Mouse (Mus musculus) heart, adult 8-10 months (tissue): Measurements from ENCODE around the gene Lmntd2. TPM values are rescaled to one million over a fixed set of nuclear protein-coding genes. Genes with fewer than 3 reads are reported as not detected.
"Not testable (repeated sequence)": the region's sequence is repeated elsewhere in the genome, so short reads cannot be mapped to it uniquely, and the experiment has no call there.

Source experiments
- DNase-seq: peaks from one replicate; pipeline ENCODE4 v3.0.0; 2022; ENCODE audit warnings: low spot score
- total RNA-seq, 4 experiments: library from RNA; stranded (reverse); gene quantifications; 2 replicates each; pipeline ENCODE4 v1.2.4; 2022

Lmntd2 gene
- not detected for total RNA-seq

- no peak for DNase-seq
These were observed at the start of gene Lmntd2 for GRCm38 (mm10) chr7:141213605-141214235. TSS of gene Lmntd2 (minus strand) at chr7:141214080.

- no peak for DNase-seq
These were observed 49.8 kb upstream of the Lmntd2 start for GRCm38 (mm10) chr7:141263640-141264039.

DNA sequence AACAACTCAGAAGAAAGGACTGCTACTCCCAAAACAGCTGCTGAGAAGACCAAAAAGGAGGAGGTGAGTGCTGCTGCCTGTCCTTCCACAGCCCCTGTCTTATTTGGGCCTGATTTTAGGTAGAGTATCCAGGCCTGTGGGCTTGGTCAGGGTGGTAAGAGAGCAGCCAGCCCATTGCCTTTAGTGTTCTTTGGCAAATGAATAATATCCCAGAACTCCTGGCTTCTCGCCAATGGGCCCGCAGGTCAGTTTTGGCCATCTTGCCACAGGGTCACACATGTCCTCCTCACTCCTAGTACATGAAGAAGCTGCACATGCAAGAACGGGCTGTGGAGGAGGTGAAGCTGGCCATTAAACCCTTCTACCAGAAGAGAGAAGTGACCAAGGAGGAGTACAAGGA, 47.6 kb upstream of the Lmntd2 start:
- DNase-seq, result no peak

- DNase-seq, result no peak
These were observed 42.3 kb upstream of the Lmntd2 start for GRCm38 (mm10) chr7:141256159-141256558.

DNA sequence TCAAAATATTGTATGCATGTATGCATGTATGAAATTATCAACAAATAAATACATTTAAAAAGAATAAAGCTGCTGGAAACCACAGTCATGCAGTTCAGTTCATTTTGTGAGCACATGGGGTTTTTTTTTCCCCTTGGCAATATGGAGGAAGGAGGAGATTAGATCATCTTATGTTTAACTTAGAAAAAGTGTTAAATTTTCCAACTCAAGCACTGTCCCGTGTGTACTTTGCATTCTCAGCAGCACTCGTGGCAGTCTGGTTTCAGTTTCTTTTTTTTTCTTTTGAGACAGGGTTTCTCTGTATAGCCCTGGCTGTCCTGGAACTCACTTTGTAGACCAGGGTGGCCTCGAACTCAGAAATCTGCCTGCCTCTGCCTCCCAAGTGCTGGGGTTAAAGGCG, 36.6 kb upstream of the Lmntd2 start:
- not testable (repeated sequence) for DNase-seq

- no peak for DNase-seq
These were observed 17.7 kb upstream of the Lmntd2 start for GRCm38 (mm10) chr7:141231551-141231950.

GRCm38 (mm10) chr7:141231111-141231510, 17.2 kb upstream of the Lmntd2 start:
- DNase-seq, result no peak

GRCm38 (mm10) chr7:141230570-141230969, 16.7 kb upstream of the Lmntd2 start:
- no peak for DNase-seq

- DNase-seq, result no peak
These were observed 15.8 kb upstream of the Lmntd2 start for GRCm38 (mm10) chr7:141229702-141230101.

DNA sequence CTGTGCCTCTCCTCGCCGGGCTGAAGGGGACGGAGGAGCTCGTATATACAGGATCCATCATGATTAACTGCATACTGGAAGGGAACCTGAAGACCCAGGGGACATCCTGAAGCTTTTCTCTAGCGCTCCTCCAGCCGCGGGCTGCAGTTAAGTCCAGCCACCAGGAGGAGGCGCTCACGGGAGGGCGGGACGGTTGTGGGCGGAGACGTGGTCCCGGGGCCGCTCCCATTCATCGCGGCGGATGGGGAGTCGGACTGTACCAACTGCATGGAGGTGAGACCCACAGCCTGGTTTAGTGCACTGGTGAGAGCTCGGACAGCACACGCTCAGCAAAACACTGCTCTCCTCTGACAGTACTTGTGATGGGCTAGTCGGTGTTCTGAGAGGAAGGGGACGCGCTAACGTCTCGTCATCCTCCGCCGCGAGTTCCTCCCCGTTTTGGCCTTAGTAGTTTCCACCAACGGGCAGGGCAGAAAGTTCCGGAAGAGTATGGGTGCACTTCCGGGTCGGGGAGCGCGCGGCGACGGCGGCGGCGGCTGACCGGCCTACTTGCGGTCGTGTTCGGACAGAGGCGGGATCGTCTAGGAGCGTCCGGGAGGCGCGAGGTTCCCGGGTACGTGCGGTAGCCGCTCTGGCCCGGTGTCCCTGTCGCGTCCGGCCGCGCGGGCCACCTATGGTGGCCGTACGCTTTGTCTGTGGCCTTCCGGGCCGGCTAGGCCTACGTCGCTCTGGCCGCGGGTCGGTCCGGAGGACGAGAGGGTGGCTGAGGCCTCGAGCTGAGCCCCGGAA, 14.6 kb upstream of the Lmntd2 start, which contains the start of gene Phrf1:
Gene Phrf1, plus strand, starts transcription at position 506 of the 789 bp plus-strand sequence.
- DNase-seq, result peak; percentile 89

DNA sequence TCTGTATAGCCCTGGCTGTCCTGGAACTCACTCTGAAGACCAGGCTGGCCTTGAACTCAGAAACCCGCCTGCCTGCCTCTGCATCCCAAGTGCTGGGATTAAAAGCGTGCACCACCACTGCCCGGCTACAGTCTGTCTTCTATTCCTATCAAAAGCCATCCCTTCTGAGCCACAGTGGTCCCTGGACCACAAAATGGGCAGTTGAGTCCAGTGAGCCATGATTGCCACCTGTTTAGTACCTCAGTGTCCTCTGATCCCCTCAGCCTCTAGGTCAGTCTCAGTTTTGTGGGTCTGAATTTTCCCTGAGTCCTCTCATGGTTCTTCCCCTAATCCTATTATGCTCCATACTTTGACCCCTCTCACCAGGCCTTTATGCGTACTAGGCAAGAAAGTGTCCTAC, 13.9 kb upstream of the Lmntd2 start:
- no peak for DNase-seq

GRCm38 (mm10) chr7:141226535-141226934, 12.7 kb upstream of the Lmntd2 start:
- DNase-seq, result no peak

- DNase-seq, result no peak
These were observed 8.9 kb upstream of the Lmntd2 start for GRCm38 (mm10) chr7:141222696-141223215.

DNA sequence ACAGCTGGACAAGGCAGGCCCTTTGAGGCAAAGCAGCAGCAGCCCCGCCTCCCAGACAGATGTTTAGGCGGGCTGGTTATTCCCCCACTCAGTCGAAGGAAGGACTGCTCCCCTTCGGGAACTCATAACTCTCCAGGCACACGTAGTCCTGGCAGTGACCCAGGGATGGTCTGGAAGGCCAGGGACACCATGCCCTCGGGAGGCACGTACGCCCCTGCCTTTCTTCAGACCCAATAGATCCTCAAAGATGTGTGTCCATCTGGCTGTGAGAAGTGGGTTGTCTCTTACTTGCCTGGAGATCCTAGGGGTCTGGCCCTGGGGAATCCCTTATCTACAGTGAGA, 8.2 kb upstream of the Lmntd2 start:
- DNase-seq, result no peak

DNA sequence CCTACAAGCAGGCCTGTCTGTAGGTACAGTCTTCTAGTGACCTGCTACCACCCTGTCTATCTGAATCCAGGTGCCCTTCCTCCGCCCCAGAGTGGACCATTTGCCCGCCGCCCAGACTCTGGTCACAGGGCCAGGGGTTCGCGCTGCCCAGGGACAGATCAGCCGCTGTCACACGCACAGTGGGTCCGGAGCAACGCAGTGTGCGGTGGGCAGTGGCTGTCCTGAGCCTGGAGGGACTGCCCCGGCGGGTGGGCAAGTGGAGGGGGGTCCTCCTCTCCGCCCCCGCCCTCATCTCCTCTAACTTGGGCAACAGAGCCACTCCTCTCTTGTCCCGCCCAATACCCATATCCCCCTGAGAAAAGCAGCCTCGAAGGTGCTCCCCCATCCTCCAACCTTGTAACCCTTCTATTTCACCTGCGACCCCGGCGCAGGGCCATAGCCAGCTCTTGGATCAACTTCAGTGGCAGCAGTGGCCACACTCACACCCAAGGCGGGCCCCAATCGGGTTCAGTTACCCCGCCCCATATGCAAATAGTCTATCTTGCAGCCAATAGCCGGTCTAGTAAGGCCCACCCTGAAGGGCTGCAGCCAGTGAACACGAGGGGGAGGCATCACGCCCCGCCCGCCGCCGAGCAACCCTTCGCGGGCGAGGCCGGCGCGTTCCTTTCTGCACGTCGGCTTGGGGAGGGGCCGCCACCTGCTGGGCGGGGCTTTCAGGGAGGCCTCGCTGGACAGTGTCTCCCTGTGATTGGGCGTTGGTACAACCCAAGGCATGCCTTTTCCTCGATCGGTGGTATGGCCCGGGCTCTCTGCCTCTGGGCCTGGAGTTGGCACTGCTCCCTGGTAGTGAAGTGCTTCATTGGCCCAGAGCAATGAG, 7.6 kb upstream of the Lmntd2 start:
- peak; percentile 93 for DNase-seq

- no peak for DNase-seq
These were observed 6.5 kb upstream of the Lmntd2 start for GRCm38 (mm10) chr7:141220377-141220776.

GRCm38 (mm10) chr7:141219558-141220099, 5.7 kb upstream of the Lmntd2 start:
- no peak for DNase-seq

- DNase-seq, result no peak
These were observed 4.8 kb upstream of the Lmntd2 start for GRCm38 (mm10) chr7:141218557-141219133.

GRCm38 (mm10) chr7:141218141-141218540, 4.3 kb upstream of the Lmntd2 start:
- no peak for DNase-seq

DNA sequence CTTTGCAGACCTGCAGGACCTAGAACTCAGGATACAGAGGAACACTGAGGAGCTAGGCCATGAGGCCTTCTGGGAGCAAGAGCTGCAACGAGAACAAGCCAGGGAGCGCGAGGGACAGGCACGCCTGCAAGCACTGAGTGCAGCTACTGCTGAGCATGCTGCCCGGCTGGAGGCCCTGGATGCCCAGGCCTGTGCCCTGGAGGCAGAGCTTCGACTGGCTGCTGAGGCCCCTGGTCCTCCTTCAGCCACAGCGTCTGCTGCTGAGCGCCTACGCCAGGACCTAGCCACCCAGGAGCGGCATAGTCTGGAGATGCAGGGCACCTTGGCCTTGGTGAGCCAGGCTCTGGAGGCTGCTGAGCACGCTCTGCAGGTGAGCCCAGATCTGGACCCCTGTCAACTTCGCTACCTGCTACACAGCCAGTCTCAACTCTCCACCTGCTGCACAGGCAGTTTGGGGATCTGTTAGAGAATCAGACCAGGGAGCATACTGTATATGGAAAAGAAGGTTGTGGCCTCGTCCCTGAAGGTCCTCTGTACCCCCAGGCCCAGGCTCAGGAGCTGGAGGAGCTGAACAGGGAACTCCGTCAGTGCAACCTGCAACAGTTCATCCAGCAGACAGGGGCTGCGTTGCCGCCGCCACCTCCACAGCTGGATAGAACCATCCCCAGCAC, 3.6 kb upstream of the Lmntd2 start:
- DNase-seq, result no peak

DNA sequence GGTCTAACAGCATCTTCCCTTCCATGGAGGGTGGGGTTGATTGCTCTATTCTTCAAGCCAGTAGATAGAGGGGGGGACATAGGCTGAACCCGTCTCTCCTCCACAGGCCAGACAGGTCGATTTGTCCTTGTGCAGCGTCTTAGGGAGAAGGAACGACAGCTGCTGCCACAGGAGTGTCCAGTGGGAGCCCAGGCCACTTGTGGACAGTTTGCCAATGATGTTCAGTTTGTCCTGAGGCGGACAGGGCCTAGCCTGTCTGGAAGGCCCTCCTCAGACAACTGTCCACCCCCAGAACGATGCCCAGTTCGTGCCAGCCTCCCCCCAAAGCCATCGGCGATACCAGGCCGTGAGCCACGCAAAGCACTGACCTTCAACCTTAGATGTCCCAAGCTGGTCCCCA, 3.0 kb upstream of the Lmntd2 start:
- no peak for DNase-seq
